Mouse (Mus musculus): Measurements from ENCODE around the gene Ing1.

Ing1 gene

DNA sequence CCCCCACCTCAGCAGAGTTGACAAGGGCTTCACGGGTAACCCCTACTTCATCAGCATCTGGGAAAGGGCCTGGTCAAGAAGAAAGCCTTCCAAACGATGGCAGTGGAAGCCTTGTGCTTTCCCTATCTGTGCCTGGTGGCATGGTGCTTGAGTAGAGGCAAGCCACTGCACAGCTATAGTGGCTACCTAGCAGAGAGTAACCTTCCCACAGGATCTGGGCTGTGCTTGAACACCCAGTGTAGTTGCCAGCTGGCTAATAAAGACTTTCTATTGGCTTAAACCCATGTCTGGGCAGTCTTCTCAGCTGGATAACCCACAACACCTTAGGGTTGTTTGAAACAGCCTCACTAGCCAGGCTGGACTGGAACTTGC is 31.0 kb downstream of the Ing1 start:
- DNase-seq (ENCODE audit: low spot score): no peak

DNA sequence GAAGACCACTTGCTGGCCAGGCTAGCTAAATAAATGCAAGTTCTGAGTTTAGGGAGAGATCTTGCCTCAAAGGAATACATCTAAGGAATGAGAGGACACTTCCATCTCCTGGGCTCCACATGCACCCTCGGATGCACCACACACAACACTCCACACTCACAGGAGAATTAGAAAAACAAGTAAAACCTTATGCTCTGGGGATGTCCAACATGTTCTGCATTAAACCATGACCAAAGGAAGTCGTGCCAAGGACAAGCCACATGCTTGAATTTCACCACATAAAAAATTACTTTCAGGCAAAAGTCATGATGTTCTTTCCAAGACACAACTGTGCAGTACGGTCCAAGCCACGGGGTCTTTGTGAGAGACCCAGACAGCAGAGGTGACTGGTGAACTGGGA is 36.5 kb downstream of the Ing1 start:
- DNase-seq (ENCODE audit: low spot score): no peak

- no peak for DNase-seq (ENCODE audit: low spot score)
Observed at GRCm38 (mm10) chr8:11592296-11592695, 36.9 kb downstream of the Ing1 start.

GRCm38 (mm10) chr8:11593222-11593884 is 38.0 kb downstream of the Ing1 start:
- DNase-seq (ENCODE audit: low spot score): no peak

DNA sequence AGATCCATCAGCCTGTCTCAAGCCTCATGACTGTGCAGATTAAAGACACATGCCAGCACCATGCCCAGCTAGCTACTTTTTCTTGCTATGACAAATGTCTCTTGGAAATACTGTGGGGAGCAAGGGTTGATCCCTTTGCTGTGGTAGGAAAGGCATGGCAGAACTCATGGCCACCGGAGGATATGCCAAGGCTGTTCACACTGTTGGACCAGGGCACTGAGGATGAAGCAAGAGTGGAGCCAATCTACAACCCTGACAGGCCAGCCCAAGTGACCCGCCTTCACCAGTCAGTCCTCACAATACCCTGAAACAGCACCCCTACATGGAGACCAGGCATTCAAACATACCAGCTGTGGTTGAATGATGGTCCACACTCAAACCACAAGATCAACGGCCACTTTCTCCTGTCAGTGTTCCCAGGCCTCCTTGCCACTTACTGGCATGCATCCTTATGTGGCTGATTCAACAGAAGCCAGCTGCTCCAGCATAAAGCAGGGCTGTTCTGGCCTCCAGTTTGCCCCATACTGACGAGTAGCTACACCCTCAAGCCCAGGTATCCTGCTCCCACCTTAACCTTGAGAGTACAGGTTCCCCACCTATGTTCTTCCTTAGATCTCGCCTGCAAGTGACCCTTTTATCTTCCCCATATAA is 45.1 kb downstream of the Ing1 start:
- DNase-seq (ENCODE audit: low spot score): no peak

DNA sequence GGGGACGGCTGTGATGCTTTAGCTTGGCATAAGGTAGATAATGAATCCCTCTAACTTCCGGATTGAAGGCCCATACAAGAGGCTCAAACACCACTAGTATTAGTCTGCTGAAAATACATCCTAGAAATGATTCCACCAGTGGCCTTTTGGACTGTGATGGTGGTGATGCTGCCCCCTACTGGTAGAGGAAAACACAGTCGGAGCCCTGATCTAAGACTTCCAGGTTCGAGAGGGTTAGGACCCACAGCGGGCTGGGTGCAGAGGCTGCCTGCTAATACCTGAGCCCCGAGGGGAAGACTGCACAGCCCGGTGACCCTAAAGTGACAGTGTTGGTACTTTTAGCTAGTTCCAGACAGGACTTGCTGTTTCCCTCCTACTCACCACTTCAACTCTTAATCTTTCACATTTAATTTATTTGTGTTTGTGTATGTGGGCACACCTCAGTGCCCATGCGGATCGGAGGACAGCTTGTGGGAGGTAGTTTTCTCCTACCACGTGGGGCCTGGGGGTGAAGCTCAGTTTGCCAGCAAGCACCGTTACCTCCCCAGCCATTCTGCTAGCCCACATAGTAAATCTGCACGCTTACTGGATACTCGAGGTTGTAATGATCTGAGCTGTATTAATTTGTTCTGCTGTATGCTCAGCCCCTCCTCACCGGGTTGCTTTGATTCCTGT is 46.8 kb downstream of the Ing1 start:
- DNase-seq (ENCODE audit: low spot score): peak; percentile 47

GRCm38 (mm10) chr8:11608848-11609247 is 53.5 kb downstream of the Ing1 start:
- DNase-seq (ENCODE audit: low spot score): no peak

Measured in layer of hippocampus, adult 9-10 months (tissue).